Mouse (Mus musculus): ENCODE measurements around the gene Gpr18. TPM values are rescaled to one million over a fixed set of nuclear protein-coding genes. Genes with fewer than 3 reads are reported as not detected.

Gpr18 gene
- polyA plus RNA-seq, 1 experiment from 2014 or later: 0.59 TPM

DNA sequence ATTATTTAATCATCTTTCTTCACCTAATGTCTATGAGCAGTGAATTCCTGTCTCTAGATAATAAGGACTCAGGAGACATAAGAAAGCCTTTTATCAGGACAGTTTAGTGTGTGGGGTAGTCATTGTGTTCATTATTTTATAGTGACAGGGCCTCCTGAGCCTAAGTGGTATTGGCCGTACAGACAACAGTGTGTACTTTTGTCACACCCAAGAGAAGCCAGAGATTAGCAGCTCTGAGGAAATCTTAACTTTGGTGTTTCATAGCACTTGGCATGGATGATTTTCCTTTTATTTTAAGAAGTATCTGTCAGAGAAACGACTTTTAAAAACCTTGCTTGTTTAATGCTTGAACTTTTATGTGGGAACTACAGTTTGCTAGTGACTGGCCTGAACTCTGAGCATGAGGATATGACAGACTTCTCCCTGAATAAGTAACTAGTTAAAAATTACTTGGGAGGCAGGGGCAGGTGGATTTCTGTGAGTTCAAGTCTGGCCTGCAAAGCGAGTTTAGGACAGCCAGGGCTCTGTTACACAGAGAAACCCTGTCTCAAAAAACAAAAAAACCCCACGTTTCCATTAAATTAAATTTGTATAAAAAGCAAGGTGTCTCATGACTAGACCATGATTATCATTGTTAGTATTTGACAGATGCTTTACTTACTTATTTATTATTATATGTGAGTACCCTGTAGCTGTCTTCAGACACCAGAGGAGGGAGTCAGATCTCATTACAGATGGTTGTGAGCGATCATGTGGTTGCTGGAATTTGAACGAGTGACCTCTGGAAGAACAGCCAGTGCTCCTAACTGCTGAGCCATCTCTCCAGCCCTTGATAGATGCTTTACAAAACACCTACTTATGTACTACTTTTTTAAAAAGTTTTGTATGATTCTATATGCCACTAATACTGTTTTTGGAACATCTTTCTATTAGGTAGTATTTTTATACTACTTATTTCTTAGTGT lies 19.2 kb downstream of the Gpr18 start:
- ATAC-seq (ENCODE audit: low FRiP score) (no peak), DNase-seq (ENCODE audit: low spot score) (no peak)
- WGBS: 77% methylated on average over 6 of the region's 6 CpGs
- no peaks in the 10 kb centered on the region for H3K4me1 ChIP-seq (replicated peaks; ENCODE audit: control insufficient read depth, insufficient read depth, low read length)
- no peak overlapping the region for H3K9ac ChIP-seq (ENCODE audit: low read depth, low read length)
- no peaks in the 10 kb centered on the region for H3K36me3 ChIP-seq (ENCODE audit: control insufficient read depth, insufficient read depth, low read length)
- no peaks in the 10 kb centered on the region for H3K27me3 ChIP-seq (ENCODE audit: control insufficient read depth, insufficient read depth, low read length)
- H3K27ac ChIP-seq (ENCODE audit: low read depth, low read length): no peak overlapping the region
- H3K9me3 ChIP-seq (ENCODE audit: control insufficient read depth, low read length): no peaks in the 10 kb centered on the region
- no peak overlapping the region for H3K4me3 ChIP-seq (ENCODE audit: low read depth, low read length)
- H3K4me2 ChIP-seq (replicated peaks; ENCODE audit: low read depth, low read length): no peak overlapping the region

DNA sequence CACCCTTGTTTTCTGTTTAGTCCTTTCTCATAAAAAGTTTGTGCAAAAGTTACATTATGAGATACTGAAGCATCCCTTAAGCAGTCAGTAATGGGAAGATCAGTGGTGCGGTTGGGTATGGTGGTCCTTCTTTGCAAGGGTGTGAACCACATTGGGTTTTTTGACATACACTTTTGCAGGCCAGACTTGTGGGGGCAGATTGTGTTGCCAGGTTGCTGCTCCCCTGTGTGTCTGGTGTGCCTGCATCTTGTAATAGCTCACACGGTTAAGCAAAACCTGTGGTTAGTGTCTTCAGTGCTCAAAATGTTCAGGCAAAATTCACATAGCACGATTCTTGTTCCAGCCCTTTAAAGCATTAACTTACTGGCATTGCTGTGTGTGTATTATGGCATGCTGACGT lies 20.3 kb downstream of the Gpr18 start:
- H3K9ac ChIP-seq (ENCODE audit: low read depth, low read length): no peak overlapping the region
- H3K4me3 ChIP-seq (ENCODE audit: low read depth, low read length): no peak overlapping the region
- no peak for ATAC-seq (ENCODE audit: low FRiP score)
- H3K4me2 ChIP-seq (replicated peaks; ENCODE audit: low read depth, low read length): no peak overlapping the region
- H3K4me1 ChIP-seq (replicated peaks; ENCODE audit: control insufficient read depth, insufficient read depth, low read length): no peaks in the 10 kb centered on the region
- H3K27me3 ChIP-seq (ENCODE audit: control insufficient read depth, insufficient read depth, low read length): no peaks in the 10 kb centered on the region
- H3K27ac ChIP-seq (ENCODE audit: low read depth, low read length): no peak overlapping the region
- no peak for DNase-seq (ENCODE audit: low spot score)
- H3K9me3 ChIP-seq (ENCODE audit: control insufficient read depth, low read length): no peaks in the 10 kb centered on the region
- 93% methylated on average over 4 of the region's 4 CpGs for WGBS
- no peaks in the 10 kb centered on the region for H3K36me3 ChIP-seq (ENCODE audit: control insufficient read depth, insufficient read depth, low read length)

DNA sequence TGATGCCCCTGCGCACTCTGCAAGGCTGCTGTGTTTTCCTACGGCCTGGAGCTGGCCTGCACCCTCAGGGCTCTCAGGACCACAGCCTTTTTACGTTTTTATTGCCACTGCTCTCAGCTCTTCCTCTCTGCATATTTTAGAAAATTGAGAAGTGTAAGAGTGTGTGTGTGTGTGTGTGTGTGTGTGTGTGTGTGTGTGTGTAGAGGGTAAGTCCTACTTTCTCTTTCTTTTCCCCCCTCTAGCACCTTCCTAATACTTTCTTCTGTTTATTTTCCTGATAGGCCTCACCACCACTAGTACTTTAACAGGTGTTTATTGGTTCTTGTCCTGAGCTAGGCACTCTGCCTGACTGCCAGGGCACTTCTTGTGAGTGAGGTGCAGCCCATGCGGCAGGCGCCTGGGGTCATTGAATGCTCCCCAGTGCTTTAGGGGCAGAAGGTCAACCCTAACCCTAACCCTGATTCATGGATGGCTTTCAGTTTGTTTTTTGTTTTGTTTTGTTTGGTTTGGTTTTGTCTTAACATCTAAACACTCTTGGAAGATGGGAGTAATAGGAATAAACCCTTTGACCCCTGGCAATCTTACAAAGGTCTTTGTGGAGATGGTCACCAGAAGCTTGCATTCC lies 21.0 kb downstream of the Gpr18 start:
- Histone ChIP-seq H3K27me3 (ENCODE audit: control insufficient read depth, insufficient read depth, low read length) (no peaks in the 10 kb centered on the region), H3K9ac (ENCODE audit: low read depth, low read length) (no peak overlapping the region), H3K9me3 (ENCODE audit: control insufficient read depth, low read length) (no peaks in the 10 kb centered on the region), H3K4me3 (ENCODE audit: low read depth, low read length) (no peak overlapping the region), H3K36me3 (ENCODE audit: control insufficient read depth, insufficient read depth, low read length) (no peaks in the 10 kb centered on the region), H3K27ac (ENCODE audit: low read depth, low read length) (no peak overlapping the region), H3K4me2 (replicated peaks; ENCODE audit: low read depth, low read length) (no peak overlapping the region), H3K4me1 (replicated peaks; ENCODE audit: control insufficient read depth, insufficient read depth, low read length) (no peaks in the 10 kb centered on the region)
- WGBS: 75% methylated on average over 5 of the region's 5 CpGs
- DNase-seq (ENCODE audit: low spot score) (no peak), ATAC-seq (ENCODE audit: low FRiP score) (no peak)

DNA sequence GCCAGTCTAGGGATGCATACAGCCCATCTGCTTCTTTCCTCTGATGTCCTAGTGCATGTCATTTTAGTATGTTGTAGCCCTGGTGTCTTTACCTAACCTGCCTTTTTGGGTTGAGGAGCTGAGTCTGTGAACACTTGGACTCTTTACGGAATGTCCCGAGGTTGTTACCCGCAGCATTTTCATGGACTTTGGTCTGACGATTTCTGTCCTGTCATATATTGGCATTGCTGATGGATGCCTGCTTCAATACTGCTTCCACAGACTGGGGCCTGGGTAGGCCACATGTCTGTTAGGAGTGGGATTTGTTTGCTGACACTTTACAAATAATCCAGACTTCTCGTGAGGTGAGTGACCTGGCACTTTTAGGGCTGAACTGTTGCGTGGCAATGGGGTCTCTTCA lies 21.8 kb downstream of the Gpr18 start:
- Histone ChIP-seq H3K27me3 (ENCODE audit: control insufficient read depth, insufficient read depth, low read length) (no peaks in the 10 kb centered on the region), H3K9ac (ENCODE audit: low read depth, low read length) (no peak overlapping the region), H3K4me1 (replicated peaks; ENCODE audit: control insufficient read depth, insufficient read depth, low read length) (no peaks in the 10 kb centered on the region), H3K9me3 (ENCODE audit: control insufficient read depth, low read length) (no peaks in the 10 kb centered on the region), H3K4me3 (ENCODE audit: low read depth, low read length) (no peak overlapping the region), H3K4me2 (replicated peaks; ENCODE audit: low read depth, low read length) (no peak overlapping the region), H3K36me3 (ENCODE audit: control insufficient read depth, insufficient read depth, low read length) (no peaks in the 10 kb centered on the region), H3K27ac (ENCODE audit: low read depth, low read length) (no peak overlapping the region)
- ATAC-seq (ENCODE audit: low FRiP score) (no peak), DNase-seq (ENCODE audit: low spot score) (no peak)
- 92% methylated on average over 6 of the region's 6 CpGs for whole genome bisulfite sequencing

DNA sequence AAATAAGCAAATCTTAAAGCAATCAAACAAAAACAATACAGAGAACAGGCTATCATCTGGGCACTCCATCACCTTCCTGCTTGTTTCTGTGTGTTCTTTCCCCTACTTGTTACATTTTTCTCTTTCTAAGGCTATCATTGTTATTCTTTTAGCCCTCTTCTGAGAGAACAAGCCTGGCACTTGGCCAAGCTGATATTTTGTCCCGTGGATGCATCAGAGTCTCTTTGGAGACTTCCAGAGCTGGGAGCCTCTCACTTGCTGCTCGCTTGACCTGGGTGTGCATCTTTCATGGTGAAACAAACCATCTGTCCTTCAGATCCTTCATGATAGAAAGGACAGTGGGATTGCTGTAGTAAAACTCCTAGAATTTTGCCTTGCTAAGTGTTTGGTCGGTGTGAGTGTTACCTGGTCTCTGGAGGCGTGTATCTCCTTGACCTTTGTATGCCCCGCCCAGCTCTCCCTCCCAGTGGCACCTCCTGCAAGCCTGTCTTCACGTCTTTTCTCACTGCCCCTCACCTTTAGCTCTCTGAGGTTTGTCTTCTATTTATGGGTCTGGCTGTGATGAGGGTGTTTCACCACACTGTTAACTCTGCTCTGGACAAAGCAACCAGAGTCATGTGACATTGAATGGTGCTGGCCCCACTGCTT lies 31.3 kb downstream of the Gpr18 start:
- H3K27me3 ChIP-seq (ENCODE audit: control insufficient read depth, insufficient read depth, low read length): no peaks in the 10 kb centered on the region
- 87% methylated on average over 6 of the region's 6 CpGs for WGBS
- DNase-seq (ENCODE audit: low spot score): no peak

DNA sequence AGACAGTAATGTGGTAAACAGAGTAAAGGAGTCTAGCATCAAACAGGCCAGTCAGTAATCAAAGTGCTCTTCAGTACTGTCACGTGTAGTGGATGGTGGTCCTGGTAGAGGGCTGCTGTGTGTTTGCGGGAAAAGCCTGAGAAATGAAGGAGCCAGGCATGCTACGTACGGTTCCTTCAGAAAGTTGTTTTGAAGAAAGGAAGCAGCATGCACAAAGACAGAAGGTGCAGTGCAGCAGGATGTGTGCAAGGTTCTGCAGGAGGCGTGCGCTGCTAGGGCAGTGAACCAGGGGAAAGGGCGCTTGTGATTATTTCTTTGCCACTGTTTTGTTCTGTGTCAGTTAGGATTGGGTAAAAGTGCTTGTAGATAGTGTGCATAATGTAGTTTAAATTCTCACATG lies 34.4 kb downstream of the Gpr18 start:
- Histone ChIP-seq H3K9ac (ENCODE audit: low read depth, low read length) (no peak overlapping the region), H3K4me3 (ENCODE audit: low read depth, low read length) (no peak overlapping the region), H3K36me3 (ENCODE audit: control insufficient read depth, insufficient read depth, low read length) (no peaks in the 10 kb centered on the region), H3K9me3 (ENCODE audit: control insufficient read depth, low read length) (no peaks in the 10 kb centered on the region), H3K4me1 (replicated peaks; ENCODE audit: control insufficient read depth, insufficient read depth, low read length) (no peaks in the 10 kb centered on the region), H3K4me2 (replicated peaks; ENCODE audit: low read depth, low read length) (no peak overlapping the region), H3K27me3 (ENCODE audit: control insufficient read depth, insufficient read depth, low read length) (no peaks in the 10 kb centered on the region), H3K27ac (ENCODE audit: low read depth, low read length) (no peak overlapping the region)
- ATAC-seq (ENCODE audit: low FRiP score): no peak
- DNase-seq (ENCODE audit: low spot score): no peak
- 88% methylated on average over 7 of the region's 7 CpGs for WGBS

More for the DNA sequence above, 31.3 kb downstream of the Gpr18 start:
- H3K4me3 ChIP-seq (ENCODE audit: low read depth, low read length): no peak overlapping the region
- no peaks in the 10 kb centered on the region for H3K36me3 ChIP-seq (ENCODE audit: control insufficient read depth, insufficient read depth, low read length)
- H3K9me3 ChIP-seq (ENCODE audit: control insufficient read depth, low read length): no peaks in the 10 kb centered on the region
- no peak overlapping the region for H3K4me2 ChIP-seq (replicated peaks; ENCODE audit: low read depth, low read length)
- H3K27ac ChIP-seq (ENCODE audit: low read depth, low read length): no peak overlapping the region
- no peak for ATAC-seq (ENCODE audit: low FRiP score)
- no peak overlapping the region for H3K9ac ChIP-seq (ENCODE audit: low read depth, low read length)
- H3K4me1 ChIP-seq (replicated peaks; ENCODE audit: control insufficient read depth, insufficient read depth, low read length): no peaks in the 10 kb centered on the region

DNA sequence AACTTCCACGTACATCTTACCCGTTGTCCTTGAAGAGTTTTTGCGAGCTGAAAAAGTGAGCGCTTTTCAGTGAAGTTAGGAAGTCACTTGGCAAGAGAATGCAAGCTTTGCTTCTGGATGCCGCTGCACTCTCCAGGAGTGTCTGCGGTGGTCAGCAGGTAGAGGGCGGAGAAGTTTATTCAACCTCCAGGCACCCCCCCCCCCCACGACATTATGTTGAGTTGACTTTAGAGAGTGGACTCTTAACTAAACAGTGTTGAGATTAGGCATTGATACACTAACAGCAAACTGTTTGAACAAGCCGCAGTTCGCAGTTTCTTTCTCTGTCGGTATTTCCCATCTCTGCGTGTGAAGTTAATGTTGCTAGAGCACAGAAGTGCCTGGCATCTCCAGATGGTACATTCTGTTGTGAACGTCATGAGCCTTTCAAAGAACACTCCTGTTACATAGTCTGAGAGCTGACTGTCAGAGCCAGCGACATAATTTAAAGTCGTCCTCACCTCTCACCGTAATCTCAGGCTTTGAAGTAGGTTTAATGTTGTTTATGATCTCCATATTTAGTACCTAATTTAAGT lies 36.2 kb downstream of the Gpr18 start:
- Histone ChIP-seq H3K4me1 (replicated peaks; ENCODE audit: control insufficient read depth, insufficient read depth, low read length) (no peaks in the 10 kb centered on the region), H3K4me2 (replicated peaks; ENCODE audit: low read depth, low read length) (peak overlapping the region; percentile 86), H3K36me3 (ENCODE audit: control insufficient read depth, insufficient read depth, low read length) (no peaks in the 10 kb centered on the region), H3K9me3 (ENCODE audit: control insufficient read depth, low read length) (no peaks in the 10 kb centered on the region), H3K4me3 (ENCODE audit: low read depth, low read length) (peak overlapping the region; percentile 64), H3K9ac (ENCODE audit: low read depth, low read length) (peak overlapping the region; percentile 79), H3K27ac (ENCODE audit: low read depth, low read length) (no peak overlapping the region), H3K27me3 (ENCODE audit: control insufficient read depth, insufficient read depth, low read length) (no peaks in the 10 kb centered on the region)
- ATAC-seq (ENCODE audit: low FRiP score): no peak
- no peak for DNase-seq (ENCODE audit: low spot score)
- 23% methylated on average over 16 of the region's 16 CpGs for WGBS

DNA sequence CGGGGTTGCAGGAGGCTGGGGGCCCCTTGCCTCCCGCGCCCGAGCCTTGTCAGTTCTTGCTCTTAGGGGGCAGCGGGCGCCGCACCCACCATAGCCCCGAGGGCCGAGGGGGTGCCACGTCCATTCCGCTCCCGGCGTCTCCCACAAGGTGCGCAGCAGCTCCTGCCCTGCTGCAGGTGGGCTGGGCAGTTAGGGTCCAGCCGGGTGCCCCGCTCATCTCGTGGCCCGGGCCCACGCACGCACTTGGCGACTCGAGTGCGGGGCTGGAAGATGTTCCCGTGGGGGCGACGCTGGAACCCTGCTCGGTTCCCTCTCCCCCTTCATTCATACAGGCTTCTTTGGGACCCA lies 36.7 kb downstream of the Gpr18 start:
- Histone ChIP-seq H3K9ac (ENCODE audit: low read depth, low read length) (peak overlapping the region; percentile 79), H3K36me3 (ENCODE audit: control insufficient read depth, insufficient read depth, low read length) (no peaks in the 10 kb centered on the region), H3K27ac (ENCODE audit: low read depth, low read length) (0 out of 2 replicates have a peak overlapping the region, but pooled peaks have one; percentile 85), H3K4me1 (replicated peaks; ENCODE audit: control insufficient read depth, insufficient read depth, low read length) (no peaks in the 10 kb centered on the region), H3K27me3 (ENCODE audit: control insufficient read depth, insufficient read depth, low read length) (no peaks in the 10 kb centered on the region), H3K4me3 (ENCODE audit: low read depth, low read length) (peak overlapping the region; percentile 64), H3K4me2 (replicated peaks; ENCODE audit: low read depth, low read length) (peak overlapping the region; percentile 86), H3K9me3 (ENCODE audit: control insufficient read depth, low read length) (no peaks in the 10 kb centered on the region)
- DNase-seq (ENCODE audit: low spot score) (no peak), ATAC-seq (ENCODE audit: low FRiP score) (no peak)
- 1% methylated on average over 27 of the region's 27 CpGs for WGBS
